Mouse (Mus musculus): ENCODE data around the gene Rapgef4. TPM values are rescaled to one million over a fixed set of nuclear protein-coding genes. Genes with fewer than 3 reads are reported as not detected.
"Not testable (repeated sequence)": the region's sequence is repeated elsewhere in the genome, so short reads cannot be mapped to it uniquely, and the experiment has no call there.

Rapgef4 gene
- polyA plus RNA-seq, 1 experiment from 2014 or later, result 4.4 TPM

- H3K27ac ChIP-seq (ENCODE audit: low read length), result no peak overlapping the region
- no peaks in the 10 kb centered on the region for H3K36me3 ChIP-seq (ENCODE audit: control insufficient read depth, insufficient read depth, low read length)
- H3K9ac ChIP-seq (replicated peaks; ENCODE audit: low read depth, low read length), result no peak overlapping the region
- no peaks in the 10 kb centered on the region for H3K9me3 ChIP-seq (ENCODE audit: control insufficient read depth, low read depth, low read length)
- no peaks in the 10 kb centered on the region for H3K4me1 ChIP-seq (ENCODE audit: control insufficient read depth, insufficient read depth, low read length)
- H3K4me2 ChIP-seq (replicated peaks; ENCODE audit: low read depth, low read length), result no peak overlapping the region
- no peak overlapping the region for H3K4me3 ChIP-seq (ENCODE audit: low read depth, low read length)
- no peak for ATAC-seq (ENCODE audit: insufficient number of reproducible peaks, insufficient read depth, low FRiP score, low read depth)
- no peaks in the 10 kb centered on the region for H3K27me3 ChIP-seq (ENCODE audit: control insufficient read depth, insufficient read depth, low read length)
- 81% methylated on average over 5 of the region's 5 CpGs for WGBS
Measured at GRCm38 (mm10) chr2:72055476-72055875, 74.4 kb downstream of the Rapgef4 start.

- no peak for ATAC-seq (ENCODE audit: insufficient number of reproducible peaks, insufficient read depth, low FRiP score, low read depth)
- no peak overlapping the region for H3K27ac ChIP-seq (ENCODE audit: low read length)
Measured at GRCm38 (mm10) chr2:72056081-72056874, 75.2 kb downstream of the Rapgef4 start.

GRCm38 (mm10) chr2:72062931-72063330, 81.9 kb downstream of the Rapgef4 start:
- H3K9me3 ChIP-seq (ENCODE audit: control insufficient read depth, low read depth, low read length), result no peaks in the 10 kb centered on the region
- no peaks in the 10 kb centered on the region for H3K4me1 ChIP-seq (ENCODE audit: control insufficient read depth, insufficient read depth, low read length)
- no peak overlapping the region for H3K4me3 ChIP-seq (ENCODE audit: low read depth, low read length)
- WGBS, result 19% methylated on average over 4 of the region's 4 CpGs
- no peak overlapping the region for H3K9ac ChIP-seq (replicated peaks; ENCODE audit: low read depth, low read length)
- no peaks in the 10 kb centered on the region for H3K36me3 ChIP-seq (ENCODE audit: control insufficient read depth, insufficient read depth, low read length)
- no peak overlapping the region for H3K27ac ChIP-seq (ENCODE audit: low read length)
- no peak overlapping the region for H3K4me2 ChIP-seq (replicated peaks; ENCODE audit: low read depth, low read length)
- no peak for ATAC-seq (ENCODE audit: insufficient number of reproducible peaks, insufficient read depth, low FRiP score, low read depth)
- H3K27me3 ChIP-seq (ENCODE audit: control insufficient read depth, insufficient read depth, low read length), result no peaks in the 10 kb centered on the region

More at GRCm38 (mm10) chr2:72056081-72056874, 75.2 kb downstream of the Rapgef4 start:
- no peak overlapping the region for H3K9ac ChIP-seq (replicated peaks; ENCODE audit: low read depth, low read length)
- H3K4me3 ChIP-seq (ENCODE audit: low read depth, low read length), result no peak overlapping the region
- no peaks in the 10 kb centered on the region for H3K27me3 ChIP-seq (ENCODE audit: control insufficient read depth, insufficient read depth, low read length)
- no peaks in the 10 kb centered on the region for H3K4me1 ChIP-seq (ENCODE audit: control insufficient read depth, insufficient read depth, low read length)
- H3K9me3 ChIP-seq (ENCODE audit: control insufficient read depth, low read depth, low read length), result no peaks in the 10 kb centered on the region
- 79% methylated on average over 11 of the region's 11 CpGs for WGBS
- no peak overlapping the region for H3K4me2 ChIP-seq (replicated peaks; ENCODE audit: low read depth, low read length)
- H3K36me3 ChIP-seq (ENCODE audit: control insufficient read depth, insufficient read depth, low read length), result no peaks in the 10 kb centered on the region

- H3K4me3 ChIP-seq (ENCODE audit: low read depth, low read length), result no peak overlapping the region
- ATAC-seq (ENCODE audit: insufficient number of reproducible peaks, insufficient read depth, low FRiP score, low read depth), result no peak
- WGBS, result 73% methylated on average over 9 of the region's 9 CpGs
- no peaks in the 10 kb centered on the region for H3K36me3 ChIP-seq (ENCODE audit: control insufficient read depth, insufficient read depth, low read length)
- no peak overlapping the region for H3K4me2 ChIP-seq (replicated peaks; ENCODE audit: low read depth, low read length)
- H3K4me1 ChIP-seq (ENCODE audit: control insufficient read depth, insufficient read depth, low read length), result no peaks in the 10 kb centered on the region
- no peaks in the 10 kb centered on the region for H3K27me3 ChIP-seq (ENCODE audit: control insufficient read depth, insufficient read depth, low read length)
- no peak overlapping the region for H3K27ac ChIP-seq (ENCODE audit: low read length)
- H3K9me3 ChIP-seq (ENCODE audit: control insufficient read depth, low read depth, low read length), result no peaks in the 10 kb centered on the region
- no peak overlapping the region for H3K9ac ChIP-seq (replicated peaks; ENCODE audit: low read depth, low read length)
Measured at GRCm38 (mm10) chr2:72068505-72068904, 87.5 kb downstream of the Rapgef4 start.

- Histone ChIP-seq H3K9me3 (ENCODE audit: control insufficient read depth, low read depth, low read length) (no peaks in the 10 kb centered on the region), H3K36me3 (ENCODE audit: control insufficient read depth, insufficient read depth, low read length) (no peaks in the 10 kb centered on the region), H3K4me1 (ENCODE audit: control insufficient read depth, insufficient read depth, low read length) (no peaks in the 10 kb centered on the region), H3K4me2 (replicated peaks; ENCODE audit: low read depth, low read length) (no peak overlapping the region), H3K4me3 (ENCODE audit: low read depth, low read length) (no peak overlapping the region), H3K9ac (replicated peaks; ENCODE audit: low read depth, low read length) (no peak overlapping the region), H3K27ac (ENCODE audit: low read length) (no peak overlapping the region), H3K27me3 (ENCODE audit: control insufficient read depth, insufficient read depth, low read length) (no peaks in the 10 kb centered on the region)
- 48% methylated on average over 8 of the region's 8 CpGs for WGBS
- ATAC-seq (ENCODE audit: insufficient number of reproducible peaks, insufficient read depth, low FRiP score, low read depth), result no peak
Measured at GRCm38 (mm10) chr2:72070086-72070485, 89.0 kb downstream of the Rapgef4 start.

- not testable (repeated sequence) for H3K4me3 ChIP-seq (ENCODE audit: low read depth, low read length); H3K36me3 ChIP-seq (ENCODE audit: control insufficient read depth, insufficient read depth, low read length); H3K4me1 ChIP-seq (ENCODE audit: control insufficient read depth, insufficient read depth, low read length); H3K27me3 ChIP-seq (ENCODE audit: control insufficient read depth, insufficient read depth, low read length); H3K9me3 ChIP-seq (ENCODE audit: control insufficient read depth, low read depth, low read length); ATAC-seq (ENCODE audit: insufficient number of reproducible peaks, insufficient read depth, low FRiP score, low read depth); H3K4me2 ChIP-seq (replicated peaks; ENCODE audit: low read depth, low read length); H3K27ac ChIP-seq (ENCODE audit: low read length); H3K9ac ChIP-seq (replicated peaks; ENCODE audit: low read depth, low read length)
- 65% methylated on average over 1 of the region's 1 CpGs for WGBS
Measured at GRCm38 (mm10) chr2:72073121-72073520, 92.1 kb downstream of the Rapgef4 start.

GRCm38 (mm10) chr2:72074999-72075561, 94.0 kb downstream of the Rapgef4 start:
- Histone ChIP-seq H3K36me3 (ENCODE audit: control insufficient read depth, insufficient read depth, low read length) (no peaks in the 10 kb centered on the region), H3K27ac (ENCODE audit: low read length) (no peak overlapping the region), H3K4me2 (replicated peaks; ENCODE audit: low read depth, low read length) (no peak overlapping the region), H3K9ac (replicated peaks; ENCODE audit: low read depth, low read length) (no peak overlapping the region), H3K4me1 (ENCODE audit: control insufficient read depth, insufficient read depth, low read length) (no peaks in the 10 kb centered on the region), H3K4me3 (ENCODE audit: low read depth, low read length) (no peak overlapping the region), H3K9me3 (ENCODE audit: control insufficient read depth, low read depth, low read length) (no peaks in the 10 kb centered on the region), H3K27me3 (ENCODE audit: control insufficient read depth, insufficient read depth, low read length) (no peaks in the 10 kb centered on the region)
- no peak for ATAC-seq (ENCODE audit: insufficient number of reproducible peaks, insufficient read depth, low FRiP score, low read depth)
- 68% methylated on average over 10 of the region's 10 CpGs for WGBS

GRCm38 (mm10) chr2:72077490-72078139, 96.6 kb downstream of the Rapgef4 start:
- WGBS, result 72% methylated on average over 3 of the region's 3 CpGs
- Histone ChIP-seq H3K9ac (replicated peaks; ENCODE audit: low read depth, low read length) (no peak overlapping the region), H3K4me3 (ENCODE audit: low read depth, low read length) (no peak overlapping the region), H3K27ac (ENCODE audit: low read length) (no peak overlapping the region), H3K27me3 (ENCODE audit: control insufficient read depth, insufficient read depth, low read length) (no peaks in the 10 kb centered on the region), H3K4me2 (replicated peaks; ENCODE audit: low read depth, low read length) (no peak overlapping the region), H3K36me3 (ENCODE audit: control insufficient read depth, insufficient read depth, low read length) (no peaks in the 10 kb centered on the region), H3K4me1 (ENCODE audit: control insufficient read depth, insufficient read depth, low read length) (no peaks in the 10 kb centered on the region), H3K9me3 (ENCODE audit: control insufficient read depth, low read depth, low read length) (no peaks in the 10 kb centered on the region)
- no peak for ATAC-seq (ENCODE audit: insufficient number of reproducible peaks, insufficient read depth, low FRiP score, low read depth)
